Mouse (Mus musculus): ENCODE measurements at regions not wholly inside any gene's neighbourhood (a gene's known extent, or its start where the extent isn't known, plus 50 kb on each side); places are given as distances from the start of the nearest gene placed in this dataset.
"Not testable (repeated sequence)": the region's sequence is repeated elsewhere in the genome, so short reads cannot be mapped to it uniquely, and the experiment has no call there.

GRCm38 (mm10) chr7:73608070-73608803 lies 66.6 kb upstream of the Chd2 start:
- DNase-seq (ENCODE audit: low spot score): no peak

DNA sequence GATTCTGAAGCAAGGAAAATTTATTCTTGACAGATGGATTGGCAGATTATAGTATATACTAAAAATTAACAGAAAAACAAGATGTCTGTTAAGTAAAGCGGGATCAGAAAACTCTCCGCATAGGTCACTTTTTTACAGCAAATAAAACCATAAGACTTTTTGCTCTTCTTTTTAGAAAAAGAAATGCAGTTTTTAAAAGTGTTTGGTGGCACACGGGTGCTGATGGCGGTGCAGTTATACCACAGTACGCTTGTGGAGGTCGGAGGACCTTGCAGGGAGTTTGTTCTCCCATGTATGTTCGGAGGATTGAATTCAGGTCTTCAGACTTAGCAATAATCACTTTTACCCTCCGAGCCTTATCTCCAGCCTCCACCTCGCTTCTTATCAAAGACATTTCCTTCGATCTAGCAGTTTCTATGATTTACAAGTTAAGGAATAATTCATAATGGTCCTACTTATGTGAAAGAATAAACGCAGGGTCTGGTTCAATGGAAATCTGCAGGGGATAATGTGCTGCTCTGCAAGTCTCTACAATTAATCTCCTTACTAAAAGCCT lies 65.9 kb upstream of the Chd2 start:
- no peak for DNase-seq (ENCODE audit: low spot score)

GRCm38 (mm10) chr7:73606677-73607449 lies 65.2 kb upstream of the Chd2 start:
- DNase-seq (ENCODE audit: low spot score): no peak

DNA sequence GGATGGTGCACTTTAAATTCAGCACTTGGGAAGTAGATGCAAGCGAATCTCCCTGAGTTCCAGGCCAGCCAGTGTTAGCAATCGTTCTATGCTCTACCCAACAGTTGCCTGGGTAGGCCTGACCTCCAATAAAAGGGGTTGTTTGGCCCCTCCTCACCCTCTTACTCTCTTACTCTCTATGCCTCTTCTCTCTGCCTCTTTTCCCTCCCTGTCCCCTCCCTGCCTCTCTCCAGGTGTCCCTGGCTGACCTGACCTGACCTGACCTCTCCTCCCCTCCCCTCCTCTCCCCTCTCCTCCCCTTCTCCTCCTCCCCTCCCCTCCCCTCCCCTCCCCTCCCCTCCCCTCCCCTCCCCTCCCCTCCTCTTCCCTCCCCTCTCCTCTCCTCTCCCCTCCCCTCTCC lies 63.0 kb upstream of the Chd2 start:
- no peak for DNase-seq (ENCODE audit: low spot score)

- no peak for DNase-seq (ENCODE audit: low spot score)
Measured at GRCm38 (mm10) chr7:73602815-73603551, 61.4 kb upstream of the Chd2 start.

DNA sequence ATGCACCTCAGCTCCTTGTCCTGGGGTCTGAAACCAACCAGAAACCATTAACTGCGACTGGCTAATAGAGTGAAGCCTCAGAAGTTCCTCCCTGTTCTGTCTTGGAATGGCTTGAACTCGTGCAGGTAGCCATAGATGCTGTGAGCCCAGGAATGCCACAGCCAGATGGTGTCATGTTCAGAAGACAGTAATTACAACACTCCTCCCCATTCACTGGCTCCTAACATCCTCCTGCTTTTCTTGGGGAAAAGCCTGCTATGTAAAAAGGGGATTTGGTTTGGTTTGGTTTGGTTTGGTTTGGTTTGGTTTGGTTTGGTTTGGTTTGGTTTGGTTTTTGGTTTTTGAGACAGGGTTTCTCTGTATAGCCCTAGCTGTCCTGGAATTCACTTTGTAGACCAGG lies 59.7 kb upstream of the Chd2 start:
- no peak for DNase-seq (ENCODE audit: low spot score)

DNA sequence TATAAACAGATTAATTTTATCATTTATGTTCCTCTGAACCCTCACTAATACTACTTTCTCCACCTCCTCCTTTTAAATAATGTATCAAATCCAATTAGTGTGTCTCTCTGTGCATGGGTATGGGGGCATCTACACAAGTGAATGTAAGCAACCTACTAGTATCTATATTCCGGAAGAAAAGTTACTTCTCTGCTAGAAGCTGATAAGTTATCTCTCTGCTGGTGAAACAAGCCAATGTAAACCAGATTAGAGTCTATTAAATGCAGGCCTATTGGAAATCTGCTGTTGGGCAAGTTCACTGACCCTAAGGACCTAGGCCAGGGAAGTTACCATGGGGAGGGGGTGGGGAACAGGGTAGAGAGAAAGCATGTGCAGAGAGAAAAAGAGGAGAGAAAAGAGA lies 59.1 kb upstream of the Chd2 start:
- DNase-seq (ENCODE audit: low spot score): no peak

DNA sequence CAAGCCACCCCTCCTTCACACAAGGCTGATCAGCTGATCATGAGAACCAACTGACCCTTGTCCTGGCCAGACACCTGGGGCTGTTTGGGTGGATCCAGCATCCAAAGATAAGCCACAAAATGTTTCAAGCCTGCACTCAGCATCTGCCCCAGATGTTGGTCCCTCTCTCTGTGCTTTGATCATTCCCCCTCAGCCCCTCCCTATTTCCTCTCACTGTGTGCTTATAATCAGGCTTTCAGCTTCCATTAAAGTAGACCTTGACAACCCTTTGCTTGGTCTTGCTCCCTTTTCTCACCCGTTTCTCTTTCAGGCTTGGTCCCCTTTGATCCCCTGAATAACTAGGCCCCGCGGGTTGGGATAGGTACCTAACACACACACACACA lies 58.4 kb upstream of the Chd2 start:
- DNase-seq (ENCODE audit: low spot score): not testable (repeated sequence)

GRCm38 (mm10) chr7:73599354-73600002 lies 57.8 kb upstream of the Chd2 start:
- no peak for DNase-seq (ENCODE audit: low spot score)

GRCm38 (mm10) chr7:73597968-73598367 lies 56.3 kb upstream of the Chd2 start:
- no peak for DNase-seq (ENCODE audit: low spot score)

DNA sequence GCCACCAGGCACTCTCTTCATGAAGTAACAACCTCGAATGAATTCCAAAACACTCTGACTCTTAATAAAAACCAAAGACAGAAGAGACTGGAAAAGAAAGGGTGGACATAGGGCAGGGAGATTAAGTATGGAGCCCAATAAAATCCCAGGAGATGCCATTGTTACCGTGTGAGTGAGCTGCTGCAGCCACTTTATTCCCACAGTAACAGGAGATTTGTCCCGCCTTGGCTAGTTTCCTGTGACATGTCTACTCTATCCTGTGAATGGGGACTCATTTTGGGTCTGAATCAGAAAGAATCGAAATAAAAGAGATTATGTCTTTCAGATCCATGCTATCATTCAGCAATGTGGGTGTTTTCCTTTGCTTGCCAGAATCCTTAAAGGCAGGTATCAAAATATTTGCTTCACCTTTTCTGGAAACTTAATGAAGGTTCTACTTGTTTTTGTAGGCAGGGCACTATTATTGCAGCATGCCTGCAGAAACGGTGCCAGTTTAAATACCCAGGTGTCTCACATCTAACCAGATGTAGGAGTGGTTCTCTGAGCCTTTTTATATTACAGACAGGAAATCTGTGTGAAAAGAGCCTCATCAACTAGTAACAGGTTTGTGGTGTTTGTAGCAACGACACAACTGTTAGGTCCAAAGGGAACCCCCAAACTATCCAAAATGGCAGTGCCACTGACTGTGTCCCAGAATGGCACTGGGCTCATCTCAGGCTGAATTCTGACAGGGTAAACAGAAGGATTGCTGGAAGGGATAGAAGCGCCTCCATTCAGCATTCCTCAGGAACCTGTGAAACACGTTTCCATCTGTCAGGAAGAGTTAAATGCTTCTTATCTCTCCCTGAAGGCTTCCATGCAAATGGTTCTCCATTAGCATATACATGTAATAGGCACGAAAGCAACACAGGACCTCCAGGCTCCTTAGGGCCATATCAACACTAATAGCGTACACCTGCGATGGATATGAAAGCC lies 55.5 kb upstream of the Chd2 start:
- DNase-seq (ENCODE audit: low spot score): no peak

DNA sequence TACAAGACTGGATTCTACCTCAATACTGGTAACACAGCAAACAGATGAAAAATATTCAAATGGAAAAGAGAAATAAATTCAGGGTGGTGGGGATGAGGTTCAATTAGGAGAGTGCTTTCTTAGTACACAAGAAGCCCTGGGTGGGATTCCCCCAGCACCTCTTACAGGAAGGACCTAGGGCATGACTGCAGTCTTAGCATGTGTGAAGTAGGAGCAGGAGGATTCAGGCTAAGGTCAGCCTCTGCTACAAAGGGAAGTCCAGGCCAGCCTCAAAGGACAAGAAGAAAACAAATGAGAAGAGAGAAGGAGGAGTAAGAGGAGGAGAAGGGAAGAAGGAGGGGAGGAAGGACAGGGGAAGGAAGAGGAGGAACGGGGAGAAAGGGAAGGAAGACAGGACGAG lies 54.8 kb upstream of the Chd2 start:
- no peak for DNase-seq (ENCODE audit: low spot score)

GRCm38 (mm10) chr7:73595860-73596259 lies 54.2 kb upstream of the Chd2 start:
- no peak for DNase-seq (ENCODE audit: low spot score)

DNA sequence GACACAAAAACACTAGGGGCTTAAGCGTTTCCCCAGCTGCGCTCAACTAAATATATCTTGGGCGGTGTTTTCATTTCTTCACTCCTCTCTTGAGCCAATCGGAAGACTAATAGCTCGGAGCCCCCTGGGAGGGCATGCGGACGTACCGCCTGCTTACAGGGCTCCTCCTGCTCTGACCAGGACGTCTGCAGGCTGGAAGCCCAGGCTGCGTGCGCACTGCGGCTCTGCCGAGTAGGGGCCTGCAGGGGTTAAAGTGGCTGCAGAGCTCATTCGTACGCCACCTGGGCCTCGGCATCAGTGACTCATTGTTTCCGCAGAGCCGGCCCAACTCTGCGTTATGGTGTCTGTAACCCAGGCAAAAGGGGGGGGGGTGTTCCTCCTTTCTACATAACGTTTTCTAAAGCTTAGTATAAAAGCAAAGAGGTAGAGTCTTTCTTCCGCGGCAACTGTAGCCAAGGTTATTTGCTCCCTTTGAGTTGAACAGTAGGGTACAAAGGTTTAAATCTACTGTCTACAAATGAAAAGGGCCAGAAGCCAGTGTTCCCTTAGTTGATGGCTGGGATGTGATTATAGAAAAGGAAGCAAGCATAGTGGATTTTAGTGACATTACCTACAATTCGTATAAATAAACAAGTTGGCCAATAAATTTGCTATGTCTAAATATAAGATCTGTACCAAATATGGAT lies 53.7 kb upstream of the Chd2 start:
- no peak for DNase-seq (ENCODE audit: low spot score)

GRCm38 (mm10) chr7:73594492-73595139 lies 53.0 kb upstream of the Chd2 start:
- no peak for DNase-seq (ENCODE audit: low spot score)

- DNase-seq (ENCODE audit: low spot score): no peak
Measured at GRCm38 (mm10) chr7:73593645-73594385, 52.2 kb upstream of the Chd2 start.

GRCm38 (mm10) chr7:73592857-73593256 lies 51.2 kb upstream of the Chd2 start:
- no peak for DNase-seq (ENCODE audit: low spot score)
